Mouse (Mus musculus) brain, embryonic 14.5 days (tissue): Measurements from ENCODE around the gene E030018B13Rik.

Source experiments
- CTCF ChIP-seq: fragments of 200-500 bp; IDR thresholded peaks from 2 replicates; pipeline ENCODE4 v1.5.1; 2012; ENCODE audit warnings: inconsistent platforms, mild to moderate bottlenecking, moderate library complexity, borderline replicate concordance; ENCODE audit not compliant: insufficient read depth, insufficient read length; ENCODE audit errors: extremely low read depth
- POLR2A ChIP-seq: fragments of 200-500 bp; IDR thresholded peaks from 2 replicates; pipeline ENCODE4 v1.6.1; 2012; ENCODE audit warnings: mild to moderate bottlenecking, inconsistent platforms, borderline replicate concordance; ENCODE audit not compliant: poor library complexity, insufficient read depth, insufficient read length, severe bottlenecking; ENCODE audit errors: extremely low read depth

DNA sequence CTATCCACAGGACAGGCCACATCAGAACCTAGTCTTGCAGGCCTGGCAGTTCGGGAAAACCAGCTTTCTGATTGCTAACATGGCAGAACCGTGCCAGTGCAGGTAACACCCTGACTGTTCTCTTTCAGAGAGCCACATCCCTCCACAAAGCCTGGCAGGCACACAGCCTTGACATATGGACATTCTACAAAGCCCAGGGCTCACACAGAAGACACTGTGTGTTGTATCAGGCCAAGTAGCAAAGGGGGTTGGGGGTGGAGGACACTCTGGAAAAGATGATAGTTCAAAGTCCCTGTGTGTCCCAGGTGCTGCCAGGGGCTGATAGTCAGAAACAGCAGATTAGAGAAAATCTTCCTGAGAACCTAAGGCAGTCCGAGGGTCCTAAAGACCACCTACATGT is 9.8 kb downstream of the E030018B13Rik start:
- no peak for TF ChIP-seq POLR2A
- no peak for TF ChIP-seq CTCF
